Mouse (Mus musculus) G1E (cell line): ENCODE data around the gene Popdc2.

Experiments
- CTCF ChIP-seq: IDR thresholded peaks from 2 replicates; pipeline ENCODE4 v1.5.1; 2012; ENCODE audit warnings: low read depth, low read length, inconsistent platforms, mixed read lengths
- GATA1 ChIP-seq: IDR thresholded peaks from 2 replicates; pipeline ENCODE4 v1.6.1; 2012; ENCODE audit warnings: borderline replicate concordance, low read length, inconsistent platforms, mixed read lengths
- GATA2 ChIP-seq: IDR thresholded peaks from 2 replicates; pipeline ENCODE4 v1.6.1; 2012; ENCODE audit warnings: low read depth, low read length, inconsistent platforms, borderline replicate concordance
- POLR2AphosphoS5 ChIP-seq: IDR thresholded peaks from 2 replicates; pipeline ENCODE4 v1.6.1; 2012; ENCODE audit warnings: low read depth, low read length, inconsistent platforms; ENCODE audit not compliant: insufficient replicate concordance
- TAL1 ChIP-seq: conservative IDR thresholded peaks from 2 replicates; pipeline ENCODE4 v1.6.1; 2012; ENCODE audit warnings: low read depth, low read length, inconsistent platforms, mixed read lengths

- TF ChIP-seq CTCF (no peak), GATA1 (no peak), TAL1 (no peak), GATA2 (no peak), POLR2AphosphoS5 (no peak)
These were observed 26.7 kb downstream of the Popdc2 start for GRCm38 (mm10) chr16:38388757-38389156.
